Mouse (Mus musculus) adrenal gland, postnatal 10 days (tissue): ENCODE data around the gene Cebpa. TPM values are rescaled to one million over a fixed set of nuclear protein-coding genes. Genes with fewer than 3 reads are reported as not detected.

ENCODE experiments used
- DNase-seq: peaks from one replicate; pipeline ENCODE4 v3.0.0; 2021; ENCODE audit warnings: mixed read lengths
- total RNA-seq, 2 experiments: library from RNA; stranded (reverse); gene quantifications; 2 replicates each; pipeline ENCODE4 v1.2.3; 2021

Cebpa gene
- total RNA-seq, 2 experiments from 2014 or later = 237 to 238 TPM

- DNase-seq = peak; percentile 51
Observed at GRCm38 (mm10) chr7:35120146-35120691, 1.1 kb downstream of the Cebpa start.

- DNase-seq = no peak
Observed at GRCm38 (mm10) chr7:35121150-35121549, 2.1 kb downstream of the Cebpa start.

GRCm38 (mm10) chr7:35122401-35123320 lies 3.6 kb downstream of the Cebpa start:
- peak; percentile 58 for DNase-seq

DNA sequence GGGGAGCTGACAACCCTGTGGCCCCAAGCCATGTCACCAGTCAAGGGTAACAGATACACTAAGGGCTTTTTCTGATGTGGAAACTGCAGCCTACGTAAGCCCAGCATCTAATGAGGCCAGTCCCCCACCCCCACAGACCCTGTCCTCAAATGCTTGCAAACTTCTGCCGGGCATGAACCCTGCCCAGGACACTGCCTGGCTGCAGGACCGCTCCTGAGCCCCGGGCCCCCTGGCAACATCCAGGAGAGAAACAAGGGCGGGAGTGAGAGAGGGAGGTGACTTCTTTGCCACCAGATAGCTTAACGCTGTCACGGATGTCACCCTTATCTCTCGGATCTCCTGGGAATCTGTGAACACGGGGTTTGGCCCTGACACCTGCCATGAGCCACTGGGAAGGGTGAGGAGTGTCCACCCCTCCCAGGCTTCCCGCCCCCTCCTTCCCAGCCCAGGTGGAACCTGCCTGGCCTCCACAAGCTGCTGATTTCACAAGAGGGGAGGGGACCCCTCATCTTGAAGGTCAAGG lies 4.4 kb downstream of the Cebpa start:
- peak; percentile 35 for DNase-seq

DNA sequence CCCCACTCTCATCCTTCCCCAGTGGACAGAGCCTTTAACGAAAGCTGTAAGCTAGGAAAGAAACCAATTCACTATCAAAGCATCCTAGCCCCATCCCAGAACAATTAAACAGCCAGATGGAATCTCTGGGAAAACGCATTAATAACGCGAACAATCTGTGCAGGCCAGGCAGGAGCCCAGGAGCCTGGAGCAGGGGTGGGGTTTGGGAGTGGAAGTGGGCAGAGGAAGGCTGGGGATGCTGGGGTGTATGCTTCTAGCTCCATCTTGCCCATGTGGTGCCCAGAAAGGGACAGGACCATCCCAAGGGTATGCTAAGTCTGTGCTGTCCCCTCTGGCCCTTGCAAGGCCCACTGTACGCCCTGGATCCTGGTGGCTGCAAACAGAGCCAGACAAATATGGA lies 5.1 kb downstream of the Cebpa start:
- DNase-seq = no peak

GRCm38 (mm10) chr7:35124745-35125144 lies 5.7 kb downstream of the Cebpa start:
- peak; percentile 7 for DNase-seq

GRCm38 (mm10) chr7:35125971-35126370 lies 6.9 kb downstream of the Cebpa start:
- DNase-seq = peak; percentile 67

DNA sequence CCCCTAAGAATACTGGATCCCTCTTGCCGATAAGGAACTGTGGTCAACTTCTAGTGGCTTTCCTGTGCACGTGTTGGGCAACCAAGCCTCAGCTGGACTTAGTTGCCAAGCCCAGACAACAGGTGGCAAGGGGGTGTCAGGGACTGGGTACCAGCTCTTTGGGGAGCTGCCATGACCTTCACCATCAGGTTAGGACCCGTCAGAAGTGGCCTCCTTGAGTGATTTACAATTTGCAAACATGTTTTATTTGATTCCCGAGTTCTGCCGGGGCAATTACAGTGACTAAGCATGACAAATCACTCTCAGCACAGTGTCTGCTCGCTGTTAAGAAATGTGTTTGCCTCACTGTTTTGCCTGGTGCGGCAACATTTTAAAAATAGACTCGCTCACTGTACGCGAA lies 7.9 kb downstream of the Cebpa start:
- DNase-seq = peak; percentile 55

DNA sequence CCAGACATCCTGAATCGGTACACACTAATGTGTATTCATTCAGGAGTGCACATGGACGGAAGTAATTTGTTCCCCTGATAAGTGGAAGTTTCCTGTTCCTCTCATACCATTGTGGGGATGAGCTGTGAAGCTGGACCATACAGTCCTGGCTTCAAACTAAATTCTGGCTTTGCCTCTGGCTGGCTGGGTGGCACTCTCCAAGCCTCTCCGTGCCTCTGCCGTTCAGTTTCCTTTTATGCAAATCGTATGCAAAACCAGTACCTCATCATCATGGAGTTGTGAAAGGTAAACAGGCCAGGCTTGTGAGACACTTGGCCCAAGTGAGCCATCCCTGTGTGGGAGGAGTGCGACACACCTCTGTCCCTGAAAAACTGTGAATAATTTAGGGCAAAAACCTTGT lies 8.6 kb downstream of the Cebpa start:
- peak; percentile 57 for DNase-seq

GRCm38 (mm10) chr7:35128677-35129567 lies 9.8 kb downstream of the Cebpa start:
- DNase-seq = no peak

DNA sequence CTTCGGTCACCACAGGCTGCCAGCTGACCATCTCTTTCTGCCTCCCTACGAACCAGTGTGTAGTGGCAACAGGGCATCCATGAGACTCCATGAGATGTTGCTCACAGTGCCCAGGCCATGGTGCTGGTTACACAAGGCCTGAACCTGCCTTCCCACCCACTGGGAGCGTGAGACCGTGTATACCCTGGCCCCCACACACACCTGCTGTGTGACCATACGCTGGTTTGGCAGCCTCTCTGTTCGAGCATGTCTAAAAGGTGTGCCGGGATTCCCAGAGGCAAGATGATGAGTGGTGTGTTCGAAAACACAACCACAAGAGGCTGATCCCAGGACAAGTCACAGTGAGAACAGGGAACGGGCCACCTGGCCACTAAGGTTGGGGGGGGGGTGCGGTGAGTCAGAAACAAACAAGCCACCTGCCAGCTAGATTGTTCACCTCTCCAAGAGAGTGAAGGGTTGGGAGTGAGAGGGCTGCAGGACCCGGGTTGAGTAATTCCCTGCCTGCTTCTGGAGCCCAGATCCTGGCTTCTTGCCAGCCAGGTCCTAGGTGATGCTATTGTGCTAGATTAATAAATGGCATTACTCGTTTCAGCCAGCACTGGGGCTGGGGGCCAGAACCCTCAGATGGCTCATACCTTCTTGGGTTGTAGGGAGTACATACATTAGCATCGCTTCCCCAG lies 11.1 kb downstream of the Cebpa start:
- peak; percentile 70 for DNase-seq

DNA sequence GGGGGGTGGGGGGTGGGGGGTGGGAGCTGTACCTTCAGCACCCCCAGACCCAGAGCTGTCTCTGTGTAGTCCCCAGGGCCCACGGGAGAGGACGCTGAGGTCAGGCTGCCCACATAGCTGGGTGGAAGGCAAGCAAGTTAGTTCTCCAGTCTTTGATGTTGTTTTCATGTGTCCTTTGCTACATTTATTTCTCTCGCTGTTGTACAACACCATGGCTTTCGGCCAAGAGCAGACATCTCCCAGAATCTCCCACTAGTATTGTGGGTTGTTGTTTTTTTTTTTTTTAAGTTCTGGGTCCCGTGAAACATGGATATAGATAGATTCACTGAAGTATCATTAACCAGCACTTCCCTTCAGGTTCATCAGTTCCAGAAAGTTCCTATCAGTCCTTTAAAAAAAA lies 11.8 kb downstream of the Cebpa start:
- peak; percentile 59 for DNase-seq

- no peak for DNase-seq
Observed at GRCm38 (mm10) chr7:35131601-35132000, 12.5 kb downstream of the Cebpa start.

DNA sequence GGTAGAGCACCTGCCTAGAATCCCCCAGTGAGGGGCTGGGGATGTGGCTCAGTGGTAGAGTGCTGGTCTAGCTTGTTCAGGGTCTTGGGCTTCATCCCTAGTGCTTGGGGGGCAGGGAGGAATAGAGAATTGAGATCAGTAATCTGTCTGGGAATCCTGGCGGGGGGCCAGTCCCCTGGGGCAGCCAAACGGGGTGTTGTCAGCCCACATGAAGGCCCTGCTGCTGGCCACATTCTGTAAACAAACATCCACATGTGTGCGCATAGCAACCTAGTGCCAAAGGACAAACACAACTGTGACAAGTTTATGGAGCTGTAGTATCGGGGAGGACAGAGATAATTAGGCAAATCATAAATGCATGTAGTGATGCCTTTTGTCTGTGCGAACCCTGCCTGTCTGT lies 15.5 kb downstream of the Cebpa start:
- no peak for DNase-seq

- DNase-seq = no peak
Observed at GRCm38 (mm10) chr7:35137524-35137923, 18.4 kb downstream of the Cebpa start.

- DNase-seq = no peak
Observed at GRCm38 (mm10) chr7:35138481-35138880, 19.4 kb downstream of the Cebpa start.

DNA sequence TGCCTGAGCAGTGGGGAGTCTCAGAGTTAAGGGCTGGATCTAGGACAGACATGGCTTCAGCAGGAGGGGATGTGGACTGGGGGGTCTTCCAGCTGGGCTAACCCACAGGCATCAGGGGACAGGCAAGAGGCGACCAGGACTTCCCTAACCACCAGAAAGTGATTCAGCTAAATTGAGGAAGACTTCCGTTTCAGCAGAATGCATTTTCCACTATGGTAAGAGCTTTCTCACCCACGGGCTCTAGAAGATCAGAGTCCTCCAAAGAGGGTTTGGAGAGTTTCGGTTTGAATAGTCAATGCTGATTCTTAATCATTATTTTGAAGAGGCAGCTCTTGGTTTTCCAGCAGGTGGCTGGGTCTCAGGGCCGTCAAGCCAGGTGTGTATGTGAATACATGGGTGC lies 20.8 kb downstream of the Cebpa start:
- no peak for DNase-seq

DNA sequence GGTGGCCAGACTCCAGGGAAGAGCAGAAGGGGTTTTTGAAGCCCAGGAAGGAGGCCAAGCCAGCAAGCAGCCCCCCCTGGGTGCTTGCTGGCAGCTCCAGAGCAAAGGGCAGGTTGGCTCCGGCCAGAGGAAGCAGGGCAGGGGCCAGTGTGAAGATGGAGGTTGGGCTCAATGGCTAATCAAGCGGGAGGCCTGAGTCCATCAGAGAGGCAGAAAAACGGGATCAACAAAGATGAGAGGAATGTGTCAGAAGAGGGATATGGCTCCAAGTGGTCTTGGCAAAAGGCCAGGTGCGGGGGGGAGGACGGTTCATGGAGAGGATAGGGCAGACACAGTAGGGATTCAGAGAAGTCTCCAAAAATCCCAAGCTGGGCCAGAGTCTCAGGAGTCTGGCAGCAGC lies 22.4 kb downstream of the Cebpa start:
- DNase-seq = peak; percentile 44

DNA sequence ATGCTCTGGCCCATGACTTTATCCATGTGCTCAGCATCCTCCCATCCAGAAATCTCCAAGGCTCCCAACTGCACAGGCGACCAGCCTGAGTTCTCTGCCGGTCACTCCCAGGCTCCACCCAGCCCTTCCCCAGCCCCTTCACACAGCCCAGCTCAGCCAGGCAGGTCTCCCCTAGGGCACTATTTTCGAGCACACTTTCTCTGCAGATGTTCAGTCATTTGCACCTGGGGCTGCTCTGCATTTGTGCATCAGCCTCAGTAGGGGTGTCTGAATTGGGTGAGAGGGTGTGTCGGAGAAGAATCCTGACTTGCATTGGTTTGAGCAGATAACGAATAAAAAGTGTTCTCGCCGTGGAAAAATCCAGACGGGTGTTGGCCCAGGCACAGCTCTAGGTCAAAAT lies 23.4 kb downstream of the Cebpa start:
- no peak for DNase-seq

- peak; percentile 50 for DNase-seq
Observed at GRCm38 (mm10) chr7:35143864-35144618, 24.9 kb downstream of the Cebpa start.

- DNase-seq = no peak
Observed at GRCm38 (mm10) chr7:35145068-35145467, 26.0 kb downstream of the Cebpa start.
